Mouse (Mus musculus): ENCODE data around the gene Setd1b. TPM values are rescaled to one million over a fixed set of nuclear protein-coding genes. Genes with fewer than 3 reads are reported as not detected.
A peak's percentile ranks its signal among the peaks of the same experiment; 100 is the strongest.

Gene Setd1b
- total and polyA plus RNA-seq, 2 experiments from 2014 or later: 5.1 to 6.1 TPM

DNA sequence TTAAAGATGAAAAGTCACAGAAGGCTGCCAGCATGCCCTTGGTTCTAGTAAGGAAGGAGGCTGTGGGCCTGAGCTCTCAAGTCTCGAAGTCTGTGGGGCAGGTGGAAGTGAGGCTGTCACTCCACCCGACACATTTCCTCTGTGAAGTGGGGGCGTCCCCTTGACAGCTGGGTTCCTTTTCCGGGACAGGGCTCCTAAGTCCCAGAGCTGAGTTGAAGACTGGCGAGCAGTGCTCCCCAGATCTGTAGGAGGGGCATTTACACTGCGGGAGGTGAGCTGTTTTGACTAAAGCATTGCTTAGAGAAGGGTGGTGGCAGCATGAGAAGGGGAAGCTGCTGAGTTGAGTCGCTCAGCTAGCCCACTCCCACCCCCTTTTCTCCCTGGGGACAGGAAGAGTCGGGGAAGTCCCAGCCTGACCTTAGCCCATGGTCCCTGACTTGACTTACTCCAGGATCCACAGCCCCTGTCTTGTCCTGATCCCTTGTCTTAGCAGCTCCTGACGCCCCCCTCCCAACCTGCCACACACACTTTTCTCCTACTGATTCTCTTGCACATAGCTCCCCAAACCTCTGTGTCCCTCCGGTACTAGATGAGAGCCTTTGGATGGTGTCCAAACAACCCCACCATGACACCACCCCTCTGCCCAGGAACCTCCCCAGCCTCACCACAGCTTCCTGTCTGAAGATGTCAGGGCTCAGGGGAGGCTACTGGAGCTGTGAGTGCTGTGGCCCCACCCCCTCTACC lies 13.4 kb upstream of the Setd1b start:
- Histone ChIP-seq H3K27me3 (ENCODE audit: control insufficient read depth, insufficient read depth, low read length) (no peaks in the 10 kb centered on the region), H3K4me2 (ENCODE audit: low read depth, low read length) (peak overlapping the region; percentile 39; the same call in 1 of the 2 replicates), H3K36me3 (replicated peaks; ENCODE audit: control insufficient read depth, insufficient read depth, low read length) (no peaks in the 10 kb centered on the region), H3K27ac (ENCODE audit: low read depth) (peak overlapping the region; percentile 65), H3K9me3 (replicated peaks; ENCODE audit: control insufficient read depth, low read length) (no peaks in the 10 kb centered on the region), H3K4me3 (ENCODE audit: low read depth, low read length) (no peak overlapping the region), H3K9ac (replicated peaks; ENCODE audit: low read depth, low read length) (no peak overlapping the region), H3K4me1 (ENCODE audit: control insufficient read depth, insufficient read depth) (peaks cover 7% of the 10 kb centered on the region)
- ATAC-seq (ENCODE audit: insufficient read depth, low read depth) (no peak), DNase-seq (ENCODE audit: low spot score) (no peak)
- WGBS: 56% methylated on average over 10 of the region's 10 CpGs
- TF ChIP-seq EP300 (IDR thresholded peaks at IDR 0.05; ENCODE audit: low read depth) (no peak), CTCF (IDR thresholded peaks at IDR 0.05; ENCODE audit: low read depth) (no peak)

DNA sequence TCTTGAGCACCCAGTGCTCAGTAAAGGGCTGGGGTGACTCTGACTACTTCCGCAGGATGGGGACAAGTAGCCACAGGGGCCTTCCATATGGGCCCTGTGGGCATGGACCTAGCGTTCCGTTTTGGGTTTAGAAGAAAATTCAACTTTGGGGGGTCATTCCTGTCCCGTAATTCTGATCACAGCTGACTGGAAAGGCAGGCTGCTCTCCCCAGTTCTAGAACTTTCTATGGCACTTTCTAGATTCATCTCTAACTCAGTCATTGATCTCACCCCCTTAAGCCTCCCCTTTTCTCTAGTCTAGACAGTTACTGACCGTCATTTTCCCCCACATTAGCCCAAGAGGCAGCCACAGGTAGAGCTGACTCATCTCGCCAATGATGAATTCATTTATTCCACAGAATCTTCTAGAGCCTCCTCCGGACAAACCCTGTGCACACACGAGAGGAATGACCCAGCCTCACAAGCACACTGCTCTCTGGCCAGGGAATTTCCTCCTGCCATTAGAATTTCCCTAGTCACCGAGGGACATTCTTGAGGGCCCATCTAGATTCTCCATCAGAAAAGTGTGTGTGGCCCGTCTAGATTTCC lies 12.7 kb upstream of the Setd1b start:
- 0 out of 2 replicates have a peak overlapping the region, but pooled peaks have one; percentile 39 for H3K4me2 ChIP-seq (ENCODE audit: low read depth, low read length)
- 76% methylated on average over 10 of the region's 10 CpGs for WGBS
- H3K9ac ChIP-seq (replicated peaks; ENCODE audit: low read depth, low read length): no peak overlapping the region
- DNase-seq (ENCODE audit: low spot score) (no peak), ATAC-seq (ENCODE audit: insufficient read depth, low read depth) (no peak)
- no peak overlapping the region for H3K4me3 ChIP-seq (ENCODE audit: low read depth, low read length)
- H3K9me3 ChIP-seq (replicated peaks; ENCODE audit: control insufficient read depth, low read length): no peaks in the 10 kb centered on the region
- TF ChIP-seq EP300 (IDR thresholded peaks at IDR 0.05; ENCODE audit: low read depth) (no peak), CTCF (IDR thresholded peaks at IDR 0.05; ENCODE audit: low read depth) (no peak)
- H3K27ac ChIP-seq (ENCODE audit: low read depth): no peak overlapping the region
- no peaks in the 10 kb centered on the region for H3K36me3 ChIP-seq (replicated peaks; ENCODE audit: control insufficient read depth, insufficient read depth, low read length)
- no peaks in the 10 kb centered on the region for H3K27me3 ChIP-seq (ENCODE audit: control insufficient read depth, insufficient read depth, low read length)
- peaks cover 13% of the 10 kb centered on the region for H3K4me1 ChIP-seq (ENCODE audit: control insufficient read depth, insufficient read depth)

DNA sequence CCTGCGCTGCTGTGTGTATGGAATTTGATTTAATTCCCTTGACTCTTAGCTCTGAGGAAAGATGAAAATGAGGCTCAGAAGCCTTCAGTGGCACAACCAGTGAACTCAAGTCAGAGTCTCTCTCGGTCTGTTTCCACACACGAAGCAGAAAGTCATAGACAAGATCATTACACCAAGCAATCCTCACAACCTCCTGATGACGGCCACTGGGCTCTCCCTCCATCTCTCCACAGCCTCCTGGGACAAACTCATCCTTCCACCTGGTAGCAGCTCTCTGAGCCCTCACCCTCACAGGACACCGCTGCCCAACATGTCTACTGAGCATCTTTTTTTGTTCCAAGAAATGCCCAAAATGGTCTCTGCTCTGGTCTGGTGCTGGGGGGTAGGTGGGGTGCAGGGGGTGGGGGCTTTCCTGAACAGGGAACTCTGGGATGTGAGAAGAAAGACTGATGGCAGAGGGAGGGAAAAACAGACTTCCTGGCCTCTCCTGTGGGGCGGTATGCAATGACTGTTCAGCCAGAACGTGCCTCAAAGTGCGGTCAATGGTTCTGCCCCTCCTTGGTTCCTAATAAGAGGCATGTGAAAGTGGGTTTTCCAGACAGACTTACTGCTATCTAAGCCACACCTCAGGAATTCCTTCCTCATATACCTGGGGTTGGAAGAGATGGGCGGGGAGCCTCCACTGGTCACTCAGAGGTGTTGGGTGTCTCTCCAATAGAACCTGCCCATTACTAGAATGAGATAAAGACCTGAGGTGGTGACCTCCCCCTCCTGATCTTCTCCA lies 11.8 kb upstream of the Setd1b start:
- Histone ChIP-seq H3K27me3 (ENCODE audit: control insufficient read depth, insufficient read depth, low read length) (no peaks in the 10 kb centered on the region), H3K4me3 (ENCODE audit: low read depth, low read length) (no peak overlapping the region), H3K4me2 (ENCODE audit: low read depth, low read length) (no peak overlapping the region), H3K9ac (replicated peaks; ENCODE audit: low read depth, low read length) (no peak overlapping the region), H3K9me3 (replicated peaks; ENCODE audit: control insufficient read depth, low read length) (no peaks in the 10 kb centered on the region), H3K36me3 (replicated peaks; ENCODE audit: control insufficient read depth, insufficient read depth, low read length) (no peaks in the 10 kb centered on the region), H3K27ac (ENCODE audit: low read depth) (no peak overlapping the region), H3K4me1 (ENCODE audit: control insufficient read depth, insufficient read depth) (peaks cover 23% of the 10 kb centered on the region)
- TF ChIP-seq CTCF (IDR thresholded peaks at IDR 0.05; ENCODE audit: low read depth) (no peak), EP300 (IDR thresholded peaks at IDR 0.05; ENCODE audit: low read depth) (no peak)
- WGBS: 88% methylated on average over 9 of the region's 9 CpGs
- no peak for DNase-seq (ENCODE audit: low spot score)
- no peak for ATAC-seq (ENCODE audit: insufficient read depth, low read depth)

DNA sequence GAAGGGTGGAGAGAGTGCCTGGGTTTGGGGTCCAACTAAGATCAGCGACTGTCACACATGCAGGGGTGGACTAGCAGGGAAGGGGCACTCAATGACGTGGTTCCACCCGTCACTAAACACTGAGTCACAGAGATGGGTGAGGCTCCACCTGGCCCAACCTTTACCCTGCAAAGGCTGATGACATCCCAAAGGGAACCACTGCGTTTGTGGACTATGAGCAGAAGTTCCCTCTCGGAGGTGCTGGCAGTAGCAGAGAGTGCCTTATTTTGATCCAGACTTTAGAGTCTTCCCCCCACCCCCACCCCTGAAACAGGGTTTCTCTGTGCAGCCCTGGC lies 11.2 kb upstream of the Setd1b start:
- no peak overlapping the region for H3K4me2 ChIP-seq (ENCODE audit: low read depth, low read length)
- no peak overlapping the region for H3K27ac ChIP-seq (ENCODE audit: low read depth)
- H3K4me1 ChIP-seq (ENCODE audit: control insufficient read depth, insufficient read depth): peaks cover 25% of the 10 kb centered on the region
- no peaks in the 10 kb centered on the region for H3K36me3 ChIP-seq (replicated peaks; ENCODE audit: control insufficient read depth, insufficient read depth, low read length)
- H3K27me3 ChIP-seq (ENCODE audit: control insufficient read depth, insufficient read depth, low read length): no peaks in the 10 kb centered on the region
- TF ChIP-seq EP300 (IDR thresholded peaks at IDR 0.05; ENCODE audit: low read depth) (no peak), CTCF (IDR thresholded peaks at IDR 0.05; ENCODE audit: low read depth) (no peak)
- ATAC-seq (ENCODE audit: insufficient read depth, low read depth) (no peak), DNase-seq (ENCODE audit: low spot score) (no peak)
- H3K9ac ChIP-seq (replicated peaks; ENCODE audit: low read depth, low read length): no peak overlapping the region
- 88% methylated on average over 5 of the region's 5 CpGs for WGBS
- H3K9me3 ChIP-seq (replicated peaks; ENCODE audit: control insufficient read depth, low read length): no peaks in the 10 kb centered on the region
- no peak overlapping the region for H3K4me3 ChIP-seq (ENCODE audit: low read depth, low read length)

DNA sequence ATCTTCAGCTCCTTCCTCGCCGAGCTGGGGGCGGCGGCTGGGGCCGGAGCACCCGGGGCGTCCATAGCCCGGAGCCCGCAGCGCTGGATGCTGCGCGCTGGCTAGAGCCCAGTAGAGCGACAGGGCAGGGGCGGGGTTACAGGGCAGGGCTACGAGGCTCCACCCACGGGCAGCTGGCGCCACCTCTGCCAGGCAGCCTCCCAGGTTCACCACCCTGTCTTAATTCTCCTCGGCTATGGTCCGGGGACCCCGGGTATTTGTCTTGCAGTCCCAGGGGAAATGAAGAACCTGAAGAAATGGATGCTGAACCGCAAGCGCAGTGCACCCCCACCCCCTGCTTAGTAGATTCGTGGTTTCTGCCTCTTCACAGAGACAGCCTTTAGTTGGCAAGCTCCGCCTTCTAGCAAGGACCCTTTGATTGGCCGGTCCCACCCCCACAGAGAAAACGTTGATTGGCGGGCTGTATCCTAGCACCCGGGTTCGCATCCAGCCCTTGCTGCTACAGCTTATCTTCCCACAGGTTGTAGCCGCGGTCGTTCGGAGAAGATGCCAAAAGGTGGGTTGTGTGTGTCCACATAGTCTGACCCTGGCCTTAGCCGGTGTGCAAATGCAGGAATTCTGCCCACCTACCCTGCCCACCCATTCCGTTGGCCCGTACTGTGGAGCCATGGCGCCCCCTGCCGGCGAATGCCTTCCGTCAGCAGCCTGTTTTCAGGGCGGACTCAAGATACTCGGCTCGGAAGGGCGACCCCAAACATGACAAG lies 9.5 kb upstream of the Setd1b start, which contains the start of gene Rhof:
TSS of gene Rhof (minus strand) at position 385 of the 764 bp plus-strand sequence.
- Histone ChIP-seq H3K4me1 (ENCODE audit: control insufficient read depth, insufficient read depth) (peaks cover 39% of the 10 kb centered on the region), H3K9ac (replicated peaks; ENCODE audit: low read depth, low read length) (no peak within 1 kb of the TSS; the same call in 1 of the 2 replicates), H3K4me3 (ENCODE audit: low read depth, low read length) (peak within 1 kb of the TSS; percentile 35), H3K4me2 (ENCODE audit: low read depth, low read length) (peak within 1 kb of the TSS; percentile 98), H3K27ac (ENCODE audit: low read depth) (peak within 1 kb of the TSS; percentile 100), H3K36me3 (replicated peaks; ENCODE audit: control insufficient read depth, insufficient read depth, low read length) (no peaks in the 10 kb centered on the region), H3K9me3 (replicated peaks; ENCODE audit: control insufficient read depth, low read length) (no peaks in the 10 kb centered on the region), H3K27me3 (ENCODE audit: control insufficient read depth, insufficient read depth, low read length) (no peaks in the 10 kb centered on the region)
- DNase-seq (ENCODE audit: low spot score) (peak; percentile 53), ATAC-seq (ENCODE audit: insufficient read depth, low read depth) (no peak)
- TF ChIP-seq CTCF (IDR thresholded peaks at IDR 0.05; ENCODE audit: low read depth) (peak; percentile 89), EP300 (IDR thresholded peaks at IDR 0.05; ENCODE audit: low read depth) (no peak)
- 2% methylated on average over 44 of the region's 44 CpGs for WGBS
